Mouse (Mus musculus) limb, embryonic 10.5 days (tissue): Measurements from ENCODE around the gene Sik3. TPM values are rescaled to one million over a fixed set of nuclear protein-coding genes. Genes with fewer than 3 reads are reported as not detected.
A peak's percentile ranks its signal among the peaks of the same experiment; 100 is the strongest.

Experiments
- DNase-seq: peaks from one replicate; pipeline ENCODE4 v3.0.0-alpha.2; 2017; ENCODE audit warnings: low spot score
- H3K27ac ChIP-seq: fragments of 300-500 bp; sonication (generic); 2 replicates; pipeline ENCODE4 v1.5.1; 2016; ENCODE audit warnings: mild to moderate bottlenecking
- H3K27me3 ChIP-seq: fragments of 300-500 bp; sonication (generic); 2 replicates; pipeline ENCODE4 v1.6.1; 2016; ENCODE audit warnings: low read depth, mild to moderate bottlenecking; ENCODE audit not compliant: poor library complexity, severe bottlenecking
- H3K36me3 ChIP-seq: fragments of 300-500 bp; sonication (generic); 2 replicates; pipeline ENCODE4 v1.6.1; 2016; ENCODE audit warnings: mild to moderate bottlenecking, moderate library complexity
- H3K4me1 ChIP-seq: fragments of 300-500 bp; sonication (generic); 2 replicates; pipeline ENCODE4 v1.6.1; 2016
- H3K4me3 ChIP-seq: fragments of 300-500 bp; sonication (generic); 2 replicates; pipeline ENCODE4 v1.5.1; 2016; ENCODE audit warnings: mild to moderate bottlenecking, moderate library complexity
- H3K9me3 ChIP-seq: fragments of 300-500 bp; sonication (generic); replicated peaks from 2 replicates; pipeline ENCODE4 v1.6.1; 2016; ENCODE audit warnings: mild to moderate bottlenecking
- WGBS: fragments of 180-500 bp; shearing (Covaris S2); methylation state at CpG from one replicate; pipeline ENCODE4 v1.1.7; 2016; 5-methylcytosine and 5-hydroxymethylcytosine counted together
- polyA plus RNA-seq: library from polyadenylated mRNA; unstranded; fragments of >200 nt; fragmentation: Nextera tagmentation; extraction: Ambion mirVana; gene quantifications from 2 replicates; pipeline ENCODE4 v1.2.1, GENCODE M21; 2016

The Sik3 gene
- polyA plus RNA-seq, 1 experiment from 2014 or later = 10.6 TPM

DNA sequence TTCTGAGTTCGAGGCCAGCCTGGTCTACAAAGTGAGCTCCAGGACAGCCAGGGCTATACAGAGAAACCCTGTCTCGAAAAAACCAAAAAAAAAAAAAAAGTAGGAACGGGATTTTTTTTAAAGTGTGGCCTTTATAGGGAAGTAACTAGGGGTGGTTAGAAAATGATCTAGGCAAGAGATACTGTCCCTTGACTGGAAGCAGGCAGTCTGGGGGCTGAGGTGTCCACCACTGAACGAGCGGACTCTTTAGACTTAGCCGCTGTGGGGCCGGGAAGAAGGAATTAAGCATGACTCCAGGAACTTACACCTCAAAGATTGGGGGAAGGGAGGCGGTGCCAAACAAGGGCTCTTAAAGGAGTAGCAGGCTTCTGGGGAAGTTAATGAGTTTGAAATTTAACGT lies 205.6 kb downstream of the Sik3 start:
- 78% methylated on average over 9 of the region's 9 CpGs for WGBS

GRCm38 (mm10) chr9:46223090-46223489 lies 210.5 kb downstream of the Sik3 start:
- 90% methylated on average over 6 of the region's 6 CpGs for WGBS
- DNase-seq = no peak
- H3K9me3 ChIP-seq = no peaks in the 10 kb centered on the region
- H3K4me3 ChIP-seq = no peak overlapping the region
- peaks cover 44% of the 10 kb centered on the region for H3K36me3 ChIP-seq
- 0 out of 2 replicates have a peak, but pooled peaks cover 2% of the 10 kb centered on the region for H3K4me1 ChIP-seq
- H3K27ac ChIP-seq = no peak overlapping the region
- H3K27me3 ChIP-seq = no peaks in the 10 kb centered on the region

More for the DNA sequence above, 205.6 kb downstream of the Sik3 start:
- Histone ChIP-seq H3K4me3 (no peak overlapping the region), H3K36me3 (peaks cover 64% of the 10 kb centered on the region), H3K27ac (no peak overlapping the region), H3K9me3 (no peaks in the 10 kb centered on the region), H3K27me3 (no peaks in the 10 kb centered on the region), H3K4me1 (peaks cover 18% of the 10 kb centered on the region)
- no peak for DNase-seq

GRCm38 (mm10) chr9:46224101-46224500 lies 211.5 kb downstream of the Sik3 start:
- H3K27me3 ChIP-seq = peaks cover 4% of the 10 kb centered on the region
- H3K4me1 ChIP-seq = no peaks in the 10 kb centered on the region
- H3K36me3 ChIP-seq = peaks cover 40% of the 10 kb centered on the region
- H3K9me3 ChIP-seq = no peaks in the 10 kb centered on the region
- DNase-seq = no peak
- 81% methylated on average over 3 of the region's 3 CpGs for WGBS
- no peak overlapping the region for H3K27ac ChIP-seq
- no peak overlapping the region for H3K4me3 ChIP-seq

DNA sequence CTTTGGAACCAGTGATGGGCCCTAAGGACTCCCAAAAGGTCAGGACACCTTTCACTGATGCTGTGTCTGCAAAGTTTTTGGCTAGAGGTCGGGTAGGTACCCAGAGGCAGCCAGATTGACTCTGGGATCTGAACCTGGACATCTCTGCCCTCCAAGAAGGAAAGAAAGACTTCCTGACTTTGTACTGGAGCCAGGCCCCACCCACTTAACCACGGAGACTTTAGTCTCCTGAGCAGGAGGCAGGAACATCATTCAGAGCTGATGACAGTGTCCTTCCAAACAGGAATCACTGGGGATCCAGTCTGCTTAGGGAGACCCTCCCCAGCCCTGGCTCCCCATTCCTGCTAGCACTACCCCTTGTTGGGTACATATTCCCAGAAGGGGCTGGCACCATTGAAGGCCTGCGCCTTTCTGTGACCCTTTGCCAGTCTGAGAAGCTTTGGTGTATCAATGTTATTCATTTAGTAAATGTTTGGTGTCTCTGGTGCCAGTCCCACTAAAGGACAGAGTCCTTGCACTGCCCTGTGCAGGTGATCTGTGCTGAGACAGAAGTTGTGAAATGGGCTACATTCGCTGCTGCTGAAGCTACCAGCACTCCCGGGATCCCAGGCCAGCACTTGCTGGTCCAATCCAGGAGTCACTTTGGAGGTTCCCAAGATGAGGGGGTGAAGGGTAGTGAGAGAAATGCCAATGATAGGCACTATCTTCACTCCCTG lies 212.5 kb downstream of the Sik3 start:
- no peak for DNase-seq
- Histone ChIP-seq H3K9me3 (no peaks in the 10 kb centered on the region), H3K27me3 (peaks cover 7% of the 10 kb centered on the region), H3K36me3 (peaks cover 30% of the 10 kb centered on the region), H3K4me1 (peaks cover 6% of the 10 kb centered on the region), H3K4me3 (no peak overlapping the region), H3K27ac (no peak overlapping the region)
- WGBS = 67% methylated on average over 5 of the region's 5 CpGs

GRCm38 (mm10) chr9:46227064-46227614 lies 214.5 kb downstream of the Sik3 start:
- Histone ChIP-seq H3K4me3 (no peak overlapping the region), H3K36me3 (peaks cover 10% of the 10 kb centered on the region), H3K4me1 (peaks cover 14% of the 10 kb centered on the region), H3K27me3 (peaks cover 15% of the 10 kb centered on the region), H3K9me3 (no peaks in the 10 kb centered on the region), H3K27ac (no peak overlapping the region)
- DNase-seq = no peak
- 91% methylated on average over 3 of the region's 3 CpGs for WGBS

DNA sequence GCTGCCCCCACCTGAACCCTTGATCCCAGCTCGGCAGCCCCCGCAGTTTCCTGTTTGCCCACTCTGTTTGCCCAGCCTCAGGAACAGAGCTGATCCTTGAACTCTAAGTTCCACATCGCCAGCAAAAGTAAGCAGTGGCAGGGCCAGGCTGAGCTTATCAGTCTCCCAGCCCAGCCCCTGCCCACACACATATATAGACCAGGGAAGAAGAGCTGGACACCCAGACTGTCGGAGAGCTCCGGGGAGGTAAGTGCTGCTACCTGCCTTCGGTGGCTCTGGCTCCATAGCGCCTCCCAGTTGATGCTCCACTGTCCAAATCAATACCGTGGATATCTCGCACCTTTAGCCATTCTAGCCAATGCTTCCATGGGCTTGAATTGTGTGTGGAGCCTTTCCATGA lies 215.9 kb downstream of the Sik3 start, which contains the start of gene Apoa1:
TSS of gene Apoa1 (plus strand) at position 90 of the 400 bp plus-strand sequence.
- H3K36me3 ChIP-seq = no peaks in the 10 kb centered on the region
- DNase-seq = no peak
- H3K4me3 ChIP-seq = no peak within 1 kb of the TSS
- H3K27me3 ChIP-seq = peaks cover 15% of the 10 kb centered on the region
- no peaks in the 10 kb centered on the region for H3K9me3 ChIP-seq
- H3K27ac ChIP-seq = no peak within 1 kb of the TSS
- H3K4me1 ChIP-seq = peaks cover 14% of the 10 kb centered on the region
- WGBS = 73% methylated on average over 9 of the region's 9 CpGs

GRCm38 (mm10) chr9:46229573-46230449 lies 217.2 kb downstream of the Sik3 start:
- H3K27me3 ChIP-seq = peaks cover 15% of the 10 kb centered on the region
- peak; percentile 90 for DNase-seq
- no peaks in the 10 kb centered on the region for H3K9me3 ChIP-seq
- H3K4me3 ChIP-seq = peak overlapping the region; percentile 53
- no peaks in the 10 kb centered on the region for H3K36me3 ChIP-seq
- H3K27ac ChIP-seq = peak overlapping the region; percentile 77
- WGBS = 14% methylated on average over 37 of the region's 37 CpGs
- H3K4me1 ChIP-seq = peaks cover 14% of the 10 kb centered on the region

DNA sequence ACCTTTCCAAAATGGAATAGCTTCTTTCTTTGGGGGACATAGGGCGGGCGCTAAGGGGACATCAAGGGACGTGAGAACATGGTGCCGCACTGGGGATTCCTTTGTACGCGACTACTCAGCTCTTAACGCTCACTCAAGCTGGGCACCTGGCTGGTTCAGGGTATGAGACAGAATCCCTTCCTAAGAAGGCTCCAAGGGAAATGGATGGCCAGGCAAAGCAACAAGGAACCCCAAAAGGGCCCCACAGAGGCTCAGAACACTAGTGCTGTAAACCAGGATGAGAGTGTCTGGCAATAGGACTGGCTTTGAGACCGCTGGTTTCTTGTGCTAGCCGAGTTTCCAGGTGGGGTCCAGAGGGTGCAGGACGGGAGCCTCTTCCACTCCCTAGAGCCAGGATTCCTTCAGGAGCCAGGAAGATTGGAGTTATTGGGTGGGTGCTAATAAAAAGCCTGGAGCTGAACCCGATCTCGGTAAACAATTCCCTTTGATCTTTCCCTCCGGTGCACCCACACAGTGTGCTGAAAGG lies 217.9 kb downstream of the Sik3 start:
- peaks cover 15% of the 10 kb centered on the region for H3K27me3 ChIP-seq
- H3K27ac ChIP-seq = peak overlapping the region; percentile 77

GRCm38 (mm10) chr9:46235196-46235595 lies 222.6 kb downstream of the Sik3 start:
- no peaks in the 10 kb centered on the region for H3K9me3 ChIP-seq
- DNase-seq = no peak
- 89% methylated on average over 6 of the region's 6 CpGs for whole genome bisulfite sequencing
- H3K4me3 ChIP-seq = no peak overlapping the region
- no peaks in the 10 kb centered on the region for H3K36me3 ChIP-seq
- H3K27me3 ChIP-seq = peaks cover 8% of the 10 kb centered on the region
- no peak overlapping the region for H3K27ac ChIP-seq
- H3K4me1 ChIP-seq = peaks cover 22% of the 10 kb centered on the region

More for the DNA sequence above, 217.9 kb downstream of the Sik3 start:
- Histone ChIP-seq H3K9me3 (no peaks in the 10 kb centered on the region), H3K4me3 (peak overlapping the region; percentile 53), H3K4me1 (peaks cover 18% of the 10 kb centered on the region), H3K36me3 (no peaks in the 10 kb centered on the region)
- WGBS = 16% methylated on average over 13 of the region's 13 CpGs
- DNase-seq = no peak

DNA sequence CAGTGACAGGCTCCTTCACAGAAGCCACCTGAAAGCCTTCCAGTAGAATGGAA lies 222.8 kb downstream of the Sik3 start, which contains the start of gene Apoc3:
TSS of gene Apoc3 (minus strand) at position 41 of the 53 bp plus-strand sequence.
- no peak for DNase-seq
- Histone ChIP-seq H3K27me3 (peaks cover 8% of the 10 kb centered on the region), H3K27ac (no peak within 1 kb of the TSS; the same call in 1 of the 2 replicates), H3K36me3 (no peaks in the 10 kb centered on the region), H3K4me1 (peaks cover 19% of the 10 kb centered on the region), H3K4me3 (no peak within 1 kb of the TSS), H3K9me3 (no peaks in the 10 kb centered on the region)

DNA sequence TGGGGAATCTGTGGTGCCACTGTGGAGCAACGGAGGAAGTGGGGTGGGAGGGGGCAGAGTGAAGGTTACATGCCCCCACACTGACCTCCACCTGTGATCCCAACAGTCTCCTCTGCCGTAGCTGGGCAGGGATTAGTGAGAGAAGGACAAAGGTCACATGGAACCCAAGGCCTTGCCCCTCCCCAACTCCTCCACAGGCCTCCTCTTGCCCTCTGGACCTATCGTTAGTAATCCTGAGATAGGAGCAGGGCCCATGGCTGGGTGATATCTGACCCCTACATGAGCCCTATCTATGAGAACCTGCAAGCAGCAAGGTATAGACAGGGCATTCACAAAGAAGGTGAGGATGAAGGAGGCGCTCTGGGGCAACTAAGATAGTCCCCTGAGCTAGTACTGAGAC lies 223.0 kb downstream of the Sik3 start:
- Histone ChIP-seq H3K4me1 (peaks cover 17% of the 10 kb centered on the region), H3K9me3 (no peaks in the 10 kb centered on the region), H3K36me3 (no peaks in the 10 kb centered on the region), H3K4me3 (no peak overlapping the region), H3K27ac (no peak overlapping the region), H3K27me3 (peaks cover 8% of the 10 kb centered on the region)
- WGBS = 70% methylated on average over 4 of the region's 4 CpGs
- DNase-seq = no peak

DNA sequence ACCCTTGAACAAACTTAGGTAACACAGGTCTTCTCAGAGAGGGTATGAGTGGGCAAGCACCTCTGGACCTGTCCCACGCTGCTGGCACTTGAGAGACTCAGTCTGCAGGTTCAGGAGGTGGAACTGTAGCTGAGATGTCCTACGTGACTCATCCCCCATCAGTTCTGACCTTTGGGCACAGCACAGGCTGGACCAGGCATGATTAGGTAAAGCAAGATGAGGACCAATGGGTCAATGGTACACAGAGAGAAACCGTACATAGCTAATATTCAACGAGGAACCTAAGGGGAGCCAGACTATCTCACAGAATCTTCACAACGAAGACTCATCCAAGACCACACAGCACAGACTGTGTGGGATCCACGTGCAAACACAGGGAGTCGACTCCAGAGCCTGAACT lies 226.2 kb downstream of the Sik3 start:
- H3K9me3 ChIP-seq = no peaks in the 10 kb centered on the region
- WGBS = 90% methylated on average over 7 of the region's 7 CpGs
- peaks cover 27% of the 10 kb centered on the region for H3K4me1 ChIP-seq
- H3K36me3 ChIP-seq = no peaks in the 10 kb centered on the region
- no peaks in the 10 kb centered on the region for H3K27me3 ChIP-seq
- DNase-seq = no peak
- no peak overlapping the region for H3K4me3 ChIP-seq
- no peak overlapping the region for H3K27ac ChIP-seq

GRCm38 (mm10) chr9:46240526-46241153 lies 228.0 kb downstream of the Sik3 start, which contains the start of gene Apoa4:
TSS of gene Apoa4 (plus strand) at chr9:46240696.
- 69% methylated on average over 7 of the region's 7 CpGs for WGBS
- Histone ChIP-seq H3K36me3 (no peaks in the 10 kb centered on the region), H3K27me3 (no peaks in the 10 kb centered on the region), H3K4me1 (peaks cover 26% of the 10 kb centered on the region), H3K9me3 (no peaks in the 10 kb centered on the region), H3K27ac (no peak within 1 kb of the TSS), H3K4me3 (no peak within 1 kb of the TSS)
- DNase-seq = no peak
